Mouse (Mus musculus) hindbrain, embryonic 12.5 days (tissue): ENCODE measurements around the gene Rab3d. TPM values are rescaled to one million over a fixed set of nuclear protein-coding genes. Genes with fewer than 3 reads are reported as not detected.

Source experiments
- ATAC-seq: fragments of 200-750 bp; cut with Nextera tagmentation; 2 replicates; pipeline ENCODE4 v1.8.0; 2017; ENCODE audit warnings: moderate TSS enrichment; ENCODE audit not compliant: low FRiP score
- H3K27ac ChIP-seq: fragments of 300-500 bp; sonication (generic); 2 replicates; pipeline ENCODE4 v1.5.1; 2016; ENCODE audit warnings: mild to moderate bottlenecking
- H3K27me3 ChIP-seq: fragments of 300-500 bp; sonication (generic); 2 replicates; pipeline ENCODE4 v1.6.1; 2016; ENCODE audit warnings: mild to moderate bottlenecking
- H3K36me3 ChIP-seq: fragments of 300-500 bp; sonication (generic); 2 replicates; pipeline ENCODE4 v1.6.1; 2016; ENCODE audit warnings: mild to moderate bottlenecking
- H3K4me1 ChIP-seq: fragments of 300-500 bp; sonication (generic); 2 replicates; pipeline ENCODE4 v1.6.1; 2016
- H3K4me2 ChIP-seq: fragments of 300-500 bp; sonication (generic); replicated peaks from 2 replicates; pipeline ENCODE4 v1.6.1; 2016; ENCODE audit warnings: mild to moderate bottlenecking
- H3K4me3 ChIP-seq: fragments of 300-500 bp; sonication (generic); 2 replicates; pipeline ENCODE4 v1.5.1; 2016; ENCODE audit warnings: mild to moderate bottlenecking
- H3K9ac ChIP-seq: fragments of 300-500 bp; sonication (generic); 2 replicates; pipeline ENCODE4 v1.6.1; 2016; ENCODE audit warnings: mild to moderate bottlenecking, moderate library complexity
- H3K9me3 ChIP-seq: fragments of 300-500 bp; sonication (generic); replicated peaks from 2 replicates; pipeline ENCODE4 v1.6.1; 2016; ENCODE audit warnings: mild to moderate bottlenecking
- WGBS: fragments of 180-500 bp; shearing (Covaris S2); methylation state at CpG from one replicate; pipeline ENCODE4 v1.1.7; 2016; 5-methylcytosine and 5-hydroxymethylcytosine counted together
- polyA plus RNA-seq: library from polyadenylated mRNA; unstranded; fragments of >200 nt; fragmentation: Nextera tagmentation; extraction: Ambion mirVana; gene quantifications from 2 replicates; pipeline ENCODE4 v1.2.1, GENCODE M21; 2016

Gene Rab3d
- polyA plus RNA-seq, 1 experiment from 2014 or later: 15.5 TPM

GRCm38 (mm10) chr9:21936692-21937570 lies 18.9 kb upstream of the Rab3d start, which contains the start of gene Plppr2:
Gene Plppr2, plus strand, starts transcription at chr9:21937033.
- peak within 1 kb of the TSS; percentile 64 for H3K4me3 ChIP-seq
- peak within 1 kb of the TSS; percentile 87 for H3K9ac ChIP-seq
- peaks cover 22% of the 10 kb centered on the region for H3K4me1 ChIP-seq
- H3K9me3 ChIP-seq: no peaks in the 10 kb centered on the region
- H3K27ac ChIP-seq: peak within 1 kb of the TSS; percentile 84
- H3K27me3 ChIP-seq: peaks cover 3% of the 10 kb centered on the region; the same call in 1 of the 2 replicates
- peak within 1 kb of the TSS; percentile 82 for H3K4me2 ChIP-seq
- WGBS: 3% methylated on average over 35 of the region's 43 CpGs
- peaks cover 12% of the 10 kb centered on the region for H3K36me3 ChIP-seq
- peak; percentile 94 for ATAC-seq

GRCm38 (mm10) chr9:21935466-21936131 lies 17.6 kb upstream of the Rab3d start:
- 90% methylated on average over 7 of the region's 7 CpGs for WGBS
- Histone ChIP-seq H3K4me1 (peaks cover 22% of the 10 kb centered on the region), H3K27ac (no peak overlapping the region), H3K9ac (no peak overlapping the region), H3K4me2 (no peak overlapping the region), H3K4me3 (no peak overlapping the region), H3K27me3 (peaks cover 3% of the 10 kb centered on the region; the same call in 1 of the 2 replicates), H3K36me3 (peaks cover 2% of the 10 kb centered on the region; the same call in 1 of the 2 replicates), H3K9me3 (no peaks in the 10 kb centered on the region)
- no peak for ATAC-seq

- Histone ChIP-seq H3K4me1 (peaks cover 18% of the 10 kb centered on the region), H3K9ac (no peak overlapping the region), H3K4me3 (no peak overlapping the region), H3K36me3 (no peaks in the 10 kb centered on the region), H3K4me2 (no peak overlapping the region), H3K27me3 (peaks cover 3% of the 10 kb centered on the region; the same call in 1 of the 2 replicates), H3K27ac (no peak overlapping the region), H3K9me3 (no peaks in the 10 kb centered on the region)
- 88% methylated on average over 12 of the region's 12 CpGs for WGBS
- no peak for ATAC-seq
Observed at GRCm38 (mm10) chr9:21934021-21934420, 16.0 kb upstream of the Rab3d start.

- WGBS: 62% methylated on average over 12 of the region's 12 CpGs
- H3K4me2 ChIP-seq: no peak overlapping the region
- ATAC-seq: no peak
Observed at GRCm38 (mm10) chr9:21932445-21933137, 14.6 kb upstream of the Rab3d start.

GRCm38 (mm10) chr9:21932006-21932405 lies 14.0 kb upstream of the Rab3d start:
- WGBS: 62% methylated on average over 2 of the region's 2 CpGs
- H3K4me2 ChIP-seq: no peak overlapping the region
- ATAC-seq: no peak
- H3K4me3 ChIP-seq: no peak overlapping the region
- peaks cover 3% of the 10 kb centered on the region; the same call in 1 of the 2 replicates for H3K27me3 ChIP-seq
- H3K9me3 ChIP-seq: no peaks in the 10 kb centered on the region
- peaks cover 3% of the 10 kb centered on the region; the same call in 1 of the 2 replicates for H3K4me1 ChIP-seq
- no peaks in the 10 kb centered on the region for H3K36me3 ChIP-seq
- H3K27ac ChIP-seq: no peak overlapping the region
- H3K9ac ChIP-seq: no peak overlapping the region

More at GRCm38 (mm10) chr9:21932445-21933137, 14.6 kb upstream of the Rab3d start:
- H3K27ac ChIP-seq: no peak overlapping the region
- peaks cover 3% of the 10 kb centered on the region; the same call in 1 of the 2 replicates for H3K27me3 ChIP-seq
- no peak overlapping the region for H3K9ac ChIP-seq
- no peaks in the 10 kb centered on the region for H3K9me3 ChIP-seq
- H3K36me3 ChIP-seq: no peaks in the 10 kb centered on the region
- no peak overlapping the region for H3K4me3 ChIP-seq
- H3K4me1 ChIP-seq: peaks cover 8% of the 10 kb centered on the region; the same call in 1 of the 2 replicates

GRCm38 (mm10) chr9:21929208-21929607 lies 11.2 kb upstream of the Rab3d start:
- Histone ChIP-seq H3K4me3 (no peak overlapping the region), H3K36me3 (0 out of 2 replicates have a peak, but pooled peaks cover 3% of the 10 kb centered on the region), H3K4me2 (no peak overlapping the region), H3K27me3 (peaks cover 3% of the 10 kb centered on the region; the same call in 1 of the 2 replicates), H3K9me3 (no peaks in the 10 kb centered on the region), H3K9ac (no peak overlapping the region), H3K27ac (no peak overlapping the region), H3K4me1 (peaks cover 11% of the 10 kb centered on the region)
- 80% methylated on average over 3 of the region's 3 CpGs for WGBS
- ATAC-seq: no peak

GRCm38 (mm10) chr9:21927208-21927753 lies 9.3 kb upstream of the Rab3d start, which contains the start of the genes Ccdc159 and Tmem205:
Gene Ccdc159, plus strand, starts transcription at chr9:21927471.
Gene Tmem205, minus strand, starts transcription at chr9:21927556.
- H3K27ac ChIP-seq: peak within 1 kb of the TSS; percentile 72

GRCm38 (mm10) chr9:21926784-21927183 lies 8.8 kb upstream of the Rab3d start:
- Histone ChIP-seq H3K4me1 (peaks cover 11% of the 10 kb centered on the region), H3K36me3 (0 out of 2 replicates have a peak, but pooled peaks cover 3% of the 10 kb centered on the region), H3K4me2 (peak overlapping the region; percentile 62), H3K9me3 (no peaks in the 10 kb centered on the region), H3K9ac (peak overlapping the region; percentile 69), H3K27me3 (no peaks in the 10 kb centered on the region), H3K4me3 (peak overlapping the region; percentile 53), H3K27ac (peak overlapping the region; percentile 72)
- WGBS: 3% methylated on average over 6 of the region's 6 CpGs
- 0 out of 2 replicates have a peak, but pooled peaks have one; percentile 1 for ATAC-seq

More at GRCm38 (mm10) chr9:21927208-21927753, 9.3 kb upstream of the Rab3d start, which contains the start of the genes Ccdc159 and Tmem205:
- Histone ChIP-seq H3K27me3 (no peaks in the 10 kb centered on the region), H3K4me3 (peak within 1 kb of the TSS; percentile 53), H3K9ac (peak within 1 kb of the TSS; percentile 69), H3K36me3 (0 out of 2 replicates have a peak, but pooled peaks cover 3% of the 10 kb centered on the region), H3K4me2 (peak within 1 kb of the TSS; percentile 62), H3K9me3 (no peaks in the 10 kb centered on the region), H3K4me1 (peaks cover 11% of the 10 kb centered on the region)
- ATAC-seq: peak; percentile 98
- WGBS: under 1% methylated on average over 28 of the region's 28 CpGs

GRCm38 (mm10) chr9:21926155-21926554 lies 8.2 kb upstream of the Rab3d start:
- Histone ChIP-seq H3K4me2 (peak overlapping the region; percentile 62), H3K9me3 (no peaks in the 10 kb centered on the region), H3K4me3 (no peak overlapping the region), H3K27ac (no peak overlapping the region), H3K9ac (no peak overlapping the region), H3K27me3 (no peaks in the 10 kb centered on the region), H3K4me1 (peaks cover 11% of the 10 kb centered on the region), H3K36me3 (0 out of 2 replicates have a peak, but pooled peaks cover 3% of the 10 kb centered on the region)
- 85% methylated on average over 6 of the region's 6 CpGs for WGBS
- ATAC-seq: no peak

GRCm38 (mm10) chr9:21925506-21925905 lies 7.5 kb upstream of the Rab3d start:
- 100% methylated on average over 1 of the region's 1 CpGs for WGBS
- H3K27me3 ChIP-seq: no peaks in the 10 kb centered on the region
- no peak for ATAC-seq
- no peak overlapping the region for H3K9ac ChIP-seq
- H3K27ac ChIP-seq: no peak overlapping the region
- 0 out of 2 replicates have a peak, but pooled peaks cover 3% of the 10 kb centered on the region for H3K36me3 ChIP-seq
- peaks cover 11% of the 10 kb centered on the region for H3K4me1 ChIP-seq
- H3K4me2 ChIP-seq: no peak overlapping the region
- no peaks in the 10 kb centered on the region for H3K9me3 ChIP-seq
- no peak overlapping the region for H3K4me3 ChIP-seq

- peaks cover 11% of the 10 kb centered on the region for H3K4me1 ChIP-seq
- H3K4me2 ChIP-seq: no peak overlapping the region
- WGBS: 80% methylated on average over 3 of the region's 3 CpGs
- no peaks in the 10 kb centered on the region for H3K9me3 ChIP-seq
- H3K27me3 ChIP-seq: no peaks in the 10 kb centered on the region
- H3K4me3 ChIP-seq: no peak overlapping the region
- no peak for ATAC-seq
- no peak overlapping the region for H3K27ac ChIP-seq
- H3K9ac ChIP-seq: no peak overlapping the region
- 0 out of 2 replicates have a peak, but pooled peaks cover 3% of the 10 kb centered on the region for H3K36me3 ChIP-seq
Observed at GRCm38 (mm10) chr9:21925034-21925433, 7.0 kb upstream of the Rab3d start.
